Mouse (Mus musculus) stomach, embryonic 16.5 days (tissue): ENCODE data around the gene Stkld1. TPM values are rescaled to one million over a fixed set of nuclear protein-coding genes. Genes with fewer than 3 reads are reported as not detected.
"Not testable (repeated sequence)": the region's sequence is repeated elsewhere in the genome, so short reads cannot be mapped to it uniquely, and the experiment has no call there.

Experiments
- ATAC-seq: fragments of 200-750 bp; cut with Nextera tagmentation; 2 replicates; pipeline ENCODE4 v1.8.0; 2017; ENCODE audit warnings: moderate number of reproducible peaks, moderate TSS enrichment; ENCODE audit not compliant: insufficient read depth, low FRiP score
- H3K27ac ChIP-seq: fragments of 300-500 bp; sonication (generic); 2 replicates; pipeline ENCODE4 v1.5.1; 2014; ENCODE audit warnings: low read length
- H3K27me3 ChIP-seq: fragments of 300-500 bp; sonication (generic); 2 replicates; pipeline ENCODE4 v1.6.1; 2014; ENCODE audit warnings: low read length, control low read depth, mixed read lengths; ENCODE audit not compliant: control insufficient read depth, insufficient read depth
- H3K36me3 ChIP-seq: fragments of 300-500 bp; sonication (generic); 2 replicates; pipeline ENCODE4 v1.6.1; 2014; ENCODE audit warnings: low read length; ENCODE audit not compliant: control insufficient read depth, insufficient read depth
- H3K4me1 ChIP-seq: fragments of 300-500 bp; sonication (generic); 2 replicates; pipeline ENCODE4 v1.6.1; 2014; ENCODE audit warnings: low read length, control low read depth, mixed read lengths; ENCODE audit not compliant: control insufficient read depth, insufficient read depth
- H3K4me2 ChIP-seq: fragments of 300-500 bp; sonication (generic); 2 replicates; pipeline ENCODE4 v1.6.1; 2014; ENCODE audit warnings: low read depth, low read length, mixed read lengths
- H3K4me3 ChIP-seq: fragments of 300-500 bp; sonication (generic); replicated peaks from 2 replicates; pipeline ENCODE4 v1.5.1; 2014; ENCODE audit warnings: mild to moderate bottlenecking, low read length
- H3K9ac ChIP-seq: fragments of 300-500 bp; sonication (generic); 2 replicates; pipeline ENCODE4 v1.6.1; 2014; ENCODE audit warnings: low read length
- H3K9me3 ChIP-seq: fragments of 300-500 bp; sonication (generic); replicated peaks from 2 replicates; pipeline ENCODE4 v1.6.1; 2016; ENCODE audit warnings: low read length, control low read depth; ENCODE audit not compliant: control insufficient read depth
- WGBS: fragments of 180-500 bp; shearing (Covaris S2); extraction: QIAGEN DNeasy Blood & Tissue Kit; methylation state at CpG from one replicate; pipeline ENCODE4 v1.1.7; 2014; 5-methylcytosine and 5-hydroxymethylcytosine counted together
- polyA plus RNA-seq: library from polyadenylated mRNA; unstranded; fragments of >200 nt; fragmentation: Nextera tagmentation; extraction: Ambion mirVana; gene quantifications from 2 replicates; pipeline ENCODE4 v1.2.1, GENCODE M21; 2015

The Stkld1 gene
- 0.10 and 0.15 TPM in 2 replicates for polyA plus RNA-seq

DNA sequence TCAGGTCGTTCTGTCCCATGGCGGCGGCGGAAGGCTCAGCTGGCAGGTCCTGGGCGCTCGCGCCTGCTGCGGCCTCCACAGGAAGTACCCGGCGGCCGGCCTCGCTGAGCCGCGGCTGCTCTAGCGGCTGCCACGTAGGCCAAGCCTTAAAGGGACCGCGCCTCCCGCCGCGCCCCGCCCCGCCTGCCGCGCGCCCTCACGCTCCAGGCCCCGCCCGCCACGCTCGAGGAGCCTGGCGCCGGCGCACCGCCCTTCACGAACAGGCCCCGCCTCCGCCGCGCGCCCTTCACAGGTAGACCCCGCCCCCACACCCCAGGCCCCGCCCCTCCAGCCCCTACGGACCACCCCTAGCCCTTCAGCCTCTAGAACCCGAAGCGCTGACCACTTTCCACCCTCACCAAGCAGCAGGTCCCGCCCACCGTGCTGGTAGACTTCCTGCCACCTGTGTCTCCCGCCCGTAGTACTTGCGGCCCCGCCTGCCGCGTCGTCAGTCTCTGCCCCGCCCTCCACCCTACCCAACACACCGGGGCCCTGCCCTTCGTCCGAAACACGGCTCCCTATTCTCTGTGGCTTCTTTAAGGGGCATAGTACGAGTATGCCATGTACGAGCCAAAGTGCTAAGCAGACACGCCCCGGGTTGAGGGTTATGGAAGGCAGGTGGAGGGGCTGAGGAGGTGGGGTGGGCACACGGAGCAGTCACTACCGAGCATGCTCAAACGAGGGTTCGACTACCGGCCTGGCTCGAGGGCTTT is at the start of gene Stkld1, which contains the start of gene Surf4:
Stkld1 (plus strand) TSS at position 744 of the 752 bp plus-strand sequence.
Surf4 (minus strand) TSS at position 625 of the 752 bp plus-strand sequence.
- H3K4me3 ChIP-seq, result peak within 1 kb of the TSS; percentile 99
- H3K27me3 ChIP-seq, result no peaks in the 10 kb centered on the region
- H3K4me1 ChIP-seq, result peaks cover 33% of the 10 kb centered on the region
- H3K9ac ChIP-seq, result peak within 1 kb of the TSS; percentile 100
- peak within 1 kb of the TSS; percentile 86 for H3K4me2 ChIP-seq
- ATAC-seq, result peak; percentile 95
- no peaks in the 10 kb centered on the region for H3K9me3 ChIP-seq
- under 1% methylated on average over 58 of the region's 70 CpGs for WGBS
- peaks cover 18% of the 10 kb centered on the region; the same call in 1 of the 2 replicates for H3K36me3 ChIP-seq
- H3K27ac ChIP-seq, result peak within 1 kb of the TSS; percentile 95

DNA sequence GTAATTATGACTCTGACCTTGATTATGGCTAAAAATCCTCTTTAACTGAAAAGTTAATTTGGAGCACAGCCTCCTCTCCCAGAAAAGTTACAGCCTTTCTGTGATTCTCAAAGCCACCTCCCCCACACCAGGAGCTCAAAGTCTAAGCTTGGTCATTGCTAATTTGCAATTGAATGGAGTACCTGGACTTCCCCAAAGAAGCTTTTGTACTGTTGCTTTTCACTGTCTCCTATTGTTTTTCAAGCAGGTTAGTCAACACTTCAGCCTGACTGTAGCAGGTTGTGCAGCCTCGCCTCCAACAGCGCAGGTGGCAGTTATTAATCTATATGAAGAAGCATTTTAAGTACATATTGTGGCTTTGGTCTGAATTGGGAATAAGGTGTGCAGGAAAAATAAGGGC is 48.3 kb upstream of the Stkld1 start:
- WGBS, result 88% methylated on average over 2 of the region's 2 CpGs
- not testable (repeated sequence) for H3K27ac ChIP-seq, H3K27me3 ChIP-seq, ATAC-seq, H3K4me3 ChIP-seq, H3K36me3 ChIP-seq, H3K9ac ChIP-seq, H3K4me1 ChIP-seq, H3K4me2 ChIP-seq, H3K9me3 ChIP-seq

DNA sequence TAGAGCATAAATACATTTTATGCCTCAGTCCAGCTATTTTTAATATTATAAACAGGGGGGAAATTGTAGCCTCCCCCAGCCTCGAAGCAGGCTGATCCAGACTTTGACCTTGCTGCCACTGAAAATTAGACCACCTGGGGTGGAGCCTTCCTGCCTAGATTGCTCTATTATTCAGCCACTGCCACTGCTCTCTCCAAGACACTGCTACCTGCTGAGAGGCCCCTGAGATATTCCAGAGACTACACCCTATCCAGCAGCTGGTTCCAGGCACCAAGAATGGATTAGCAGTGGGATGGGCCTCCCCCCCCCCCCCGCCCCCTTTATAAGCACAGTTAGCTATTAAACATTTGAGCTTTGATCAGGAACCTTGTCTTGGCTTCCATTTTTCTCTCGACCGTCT is 47.7 kb upstream of the Stkld1 start:
- not testable (repeated sequence) for H3K27ac ChIP-seq, ATAC-seq, H3K4me3 ChIP-seq, H3K36me3 ChIP-seq, H3K9ac ChIP-seq, H3K27me3 ChIP-seq, H3K4me1 ChIP-seq, H3K4me2 ChIP-seq, H3K9me3 ChIP-seq
- WGBS, result 76% methylated on average over 4 of the region's 4 CpGs

DNA sequence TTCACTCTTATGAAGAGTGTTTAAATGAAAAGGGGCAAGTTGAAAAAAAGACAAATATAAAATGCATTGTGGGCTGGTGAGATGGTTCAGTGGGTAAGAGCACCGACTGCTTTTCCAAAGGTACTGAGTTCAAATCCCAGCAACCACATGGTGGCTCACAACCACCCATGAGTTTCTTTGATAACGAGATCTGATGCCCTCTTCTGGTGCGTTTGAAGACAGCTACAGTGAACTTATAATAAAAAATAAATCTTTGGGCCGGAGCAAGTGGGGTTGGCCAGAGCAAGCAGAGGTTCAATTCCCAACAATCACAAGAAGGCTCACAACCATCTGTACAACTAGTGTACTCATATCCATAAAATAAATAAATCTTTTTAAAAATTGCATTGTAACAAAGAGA is 37.9 kb upstream of the Stkld1 start:
- H3K27ac ChIP-seq, result no peak overlapping the region
- H3K36me3 ChIP-seq, result peaks cover 48% of the 10 kb centered on the region
- no peak overlapping the region for H3K4me2 ChIP-seq
- no peaks in the 10 kb centered on the region for H3K9me3 ChIP-seq
- no peak overlapping the region for H3K9ac ChIP-seq
- H3K4me1 ChIP-seq, result peaks cover 2% of the 10 kb centered on the region; the same call in 1 of the 2 replicates
- ATAC-seq, result no peak
- no peaks in the 10 kb centered on the region for H3K27me3 ChIP-seq
- no peak overlapping the region for H3K4me3 ChIP-seq
- WGBS, result 90% methylated on average over 4 of the region's 4 CpGs

DNA sequence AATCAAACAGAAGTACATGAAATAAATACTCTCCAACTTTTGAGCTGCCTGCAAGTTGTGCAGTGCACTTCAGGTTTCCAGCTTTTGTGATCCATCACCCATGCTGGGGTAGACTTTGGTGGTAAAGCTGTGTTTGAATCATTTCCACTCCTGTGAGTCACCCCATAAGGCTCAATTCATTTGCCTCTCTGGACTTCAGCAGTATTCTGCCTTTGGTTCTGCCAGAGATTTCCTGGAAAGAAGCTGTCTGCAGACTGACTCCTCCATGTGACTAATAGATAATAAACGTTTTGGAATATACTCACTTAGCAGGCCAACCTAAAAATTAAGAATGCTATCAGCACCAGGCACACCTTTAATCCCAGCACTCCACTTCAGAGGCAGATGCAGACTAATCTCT is 33.1 kb upstream of the Stkld1 start:
- Histone ChIP-seq H3K36me3 (peaks cover 35% of the 10 kb centered on the region), H3K4me2 (no peak overlapping the region)
- WGBS, result 56% methylated on average over 1 of the region's 1 CpGs

DNA sequence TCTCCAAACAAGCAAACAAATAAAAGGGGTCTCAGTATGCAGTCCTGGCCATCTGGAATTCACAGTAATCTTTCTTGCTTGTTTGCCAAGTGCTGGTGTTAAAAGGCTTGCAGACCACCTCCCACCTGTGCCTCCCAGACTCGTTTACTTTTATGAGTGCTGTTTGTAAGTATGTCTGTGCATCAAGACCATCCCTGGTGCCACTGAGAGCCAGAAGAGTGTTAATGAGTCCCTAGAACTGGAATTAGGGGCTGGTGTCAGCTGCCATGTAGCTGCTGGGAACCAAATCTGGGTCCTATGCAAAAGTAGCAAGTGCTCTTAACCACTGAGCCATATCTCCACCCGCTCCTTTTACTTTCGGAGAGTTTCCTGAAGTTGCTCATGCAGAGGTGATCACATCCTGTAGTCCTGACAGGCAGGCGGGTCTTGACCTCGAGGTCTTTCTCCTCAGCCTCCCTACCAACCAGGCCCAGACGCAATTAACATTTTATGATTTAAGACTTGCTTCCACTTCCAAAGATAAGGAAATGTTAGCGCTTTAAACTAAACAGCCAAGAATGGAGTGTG is 31.9 kb upstream of the Stkld1 start:
- Histone ChIP-seq H3K27ac (peak overlapping the region; percentile 77; the same call in 1 of the 2 replicates), H3K36me3 (peaks cover 31% of the 10 kb centered on the region), H3K4me1 (peaks cover 24% of the 10 kb centered on the region), H3K27me3 (no peaks in the 10 kb centered on the region), H3K9ac (peak overlapping the region; percentile 92), H3K9me3 (no peaks in the 10 kb centered on the region), H3K4me3 (peak overlapping the region; percentile 78), H3K4me2 (peak overlapping the region; percentile 71)
- no peak for ATAC-seq
- 7% methylated on average over 7 of the region's 7 CpGs for WGBS

More for the DNA sequence above, 33.1 kb upstream of the Stkld1 start:
- ATAC-seq, result no peak
- Histone ChIP-seq H3K9ac (no peak overlapping the region), H3K4me3 (no peak overlapping the region), H3K27me3 (no peaks in the 10 kb centered on the region), H3K27ac (no peak overlapping the region), H3K4me1 (peaks cover 24% of the 10 kb centered on the region), H3K9me3 (no peaks in the 10 kb centered on the region)

DNA sequence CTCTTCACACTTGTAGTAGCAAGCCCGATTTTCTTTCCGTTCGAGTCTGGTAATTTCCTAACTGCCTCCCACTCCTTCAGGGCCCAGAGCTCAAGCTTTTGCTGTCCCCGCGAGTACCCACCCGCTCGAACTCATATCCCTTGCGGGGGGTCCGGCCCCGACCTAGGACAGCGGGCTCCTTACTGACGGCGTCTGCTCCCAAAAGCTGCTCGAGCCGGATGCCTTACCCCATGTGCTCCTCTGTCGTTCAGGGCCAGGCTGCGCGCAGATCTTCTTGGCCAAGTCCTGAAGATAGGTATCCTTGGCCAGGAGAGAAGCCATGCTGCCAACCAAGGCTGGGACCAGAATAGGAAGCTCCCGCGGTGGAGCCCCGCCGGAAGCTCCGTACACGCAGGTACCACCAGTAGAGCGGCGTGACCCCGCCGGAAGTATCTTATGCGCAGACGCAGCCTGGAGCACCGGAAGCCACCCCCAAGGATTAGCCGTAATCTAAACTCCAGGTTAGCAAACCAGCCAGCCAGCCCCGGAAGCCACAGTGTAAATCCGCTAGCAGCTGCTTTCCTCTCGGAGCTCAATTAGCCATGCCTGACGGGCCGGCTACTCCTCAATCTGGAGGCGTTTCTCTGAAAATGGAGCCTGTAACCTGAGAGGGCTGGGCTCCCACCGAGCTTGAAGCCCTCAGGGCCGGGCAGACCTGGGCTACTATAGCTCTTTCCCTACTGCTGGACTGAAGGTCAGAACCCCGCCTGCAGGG is 31.2 kb upstream of the Stkld1 start, which contains the start of gene Surf6:
Surf6 (minus strand) TSS at position 413 of the 754 bp plus-strand sequence.
- Histone ChIP-seq H3K27me3 (no peaks in the 10 kb centered on the region), H3K4me2 (peak within 1 kb of the TSS; percentile 71), H3K4me3 (peak within 1 kb of the TSS; percentile 78), H3K9ac (peak within 1 kb of the TSS; percentile 92), H3K27ac (peak within 1 kb of the TSS; percentile 86), H3K9me3 (no peaks in the 10 kb centered on the region), H3K4me1 (peaks cover 24% of the 10 kb centered on the region), H3K36me3 (peaks cover 27% of the 10 kb centered on the region)
- peak; percentile 96 for ATAC-seq
- WGBS, result under 1% methylated on average over 41 of the region's 41 CpGs

DNA sequence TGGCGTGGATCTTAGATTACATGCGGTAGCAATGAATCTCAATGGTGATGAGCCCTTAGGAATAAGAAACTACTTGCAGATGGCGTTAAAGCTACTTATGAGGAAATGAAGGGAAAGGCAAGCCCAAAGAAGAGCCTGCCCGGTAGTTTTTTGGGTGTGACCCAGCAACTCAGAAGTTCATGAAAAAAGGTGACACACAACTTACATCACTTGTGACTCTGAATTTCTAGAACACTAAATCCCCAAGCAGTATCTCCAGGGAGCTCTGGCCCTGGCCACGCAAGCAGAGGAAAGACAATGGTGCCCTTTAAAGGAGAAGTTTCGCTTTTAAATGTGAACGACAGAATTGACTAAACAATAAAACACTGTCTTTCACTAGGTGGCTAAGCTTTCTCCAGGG is 30.5 kb upstream of the Stkld1 start:
- ATAC-seq, result no peak
- peak overlapping the region; percentile 78 for H3K4me3 ChIP-seq
- WGBS, result 12% methylated on average over 7 of the region's 7 CpGs
- peak overlapping the region; percentile 71 for H3K4me2 ChIP-seq
- H3K9me3 ChIP-seq, result no peaks in the 10 kb centered on the region
- H3K27me3 ChIP-seq, result no peaks in the 10 kb centered on the region
- H3K36me3 ChIP-seq, result peaks cover 27% of the 10 kb centered on the region
- peak overlapping the region; percentile 86 for H3K27ac ChIP-seq
- peak overlapping the region; percentile 92 for H3K9ac ChIP-seq
- H3K4me1 ChIP-seq, result peaks cover 27% of the 10 kb centered on the region
